Mouse (Mus musculus) lung, postnatal 0 days (tissue): ENCODE measurements at regions not wholly inside any gene's neighbourhood (a gene's known extent, or its start where the extent isn't known, plus 50 kb on each side); places are given as distances from the start of the nearest gene placed in this dataset.

Experiments used
- CTCF ChIP-seq: IDR thresholded peaks from 2 replicates; pipeline ENCODE4 v1.5.1; 2016; ENCODE audit warnings: antibody characterized with exemption, mild to moderate bottlenecking
- EP300 ChIP-seq: IDR thresholded peaks from 2 replicates; pipeline ENCODE4 v1.6.1; 2016; ENCODE audit warnings: antibody characterized with exemption, mild to moderate bottlenecking, control low read depth

DNA sequence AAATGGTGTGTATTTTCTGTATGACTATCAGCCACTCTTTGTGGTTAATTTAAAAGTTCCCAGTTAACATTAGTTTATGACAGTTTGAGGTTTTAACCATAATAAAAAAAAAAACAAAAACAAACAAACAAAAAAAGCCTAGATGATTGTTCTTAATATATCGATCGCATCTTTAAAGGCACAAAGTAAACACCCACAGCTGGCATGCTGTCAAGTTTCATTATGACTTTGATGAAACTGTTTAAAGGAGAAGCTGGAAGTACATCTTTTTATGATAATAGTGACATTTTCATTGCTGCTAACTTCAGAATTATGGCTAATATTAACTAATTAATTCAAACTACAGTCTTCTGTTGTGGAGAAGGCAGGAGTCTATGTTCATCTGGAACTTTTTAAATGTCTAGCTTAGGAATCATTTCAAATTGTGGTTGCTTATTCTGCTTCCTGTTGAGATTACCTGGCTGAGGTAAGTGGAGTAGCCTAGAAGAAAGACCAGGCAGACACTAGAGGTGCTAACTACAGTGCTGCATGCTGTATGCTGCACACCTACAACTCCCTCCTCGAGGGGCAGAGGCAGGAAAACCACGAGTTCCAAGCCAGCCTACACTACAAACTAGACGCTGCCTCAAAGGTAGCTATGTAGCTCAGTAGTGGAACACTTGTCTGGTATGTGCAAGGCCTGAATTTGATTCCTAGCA is 591.9 kb downstream of the Zfp706 start:
- TF ChIP-seq EP300, result no peak
- TF ChIP-seq CTCF, result no peak
